Mouse (Mus musculus): Measurements from ENCODE around the gene Tph2. TPM values are rescaled to one million over a fixed set of nuclear protein-coding genes. Genes with fewer than 3 reads are reported as not detected.
A peak's percentile ranks its signal among the peaks of the same experiment; 100 is the strongest.

Gene Tph2
- polyA plus RNA-seq, 1 experiment from 2014 or later = 0.05 TPM

DNA sequence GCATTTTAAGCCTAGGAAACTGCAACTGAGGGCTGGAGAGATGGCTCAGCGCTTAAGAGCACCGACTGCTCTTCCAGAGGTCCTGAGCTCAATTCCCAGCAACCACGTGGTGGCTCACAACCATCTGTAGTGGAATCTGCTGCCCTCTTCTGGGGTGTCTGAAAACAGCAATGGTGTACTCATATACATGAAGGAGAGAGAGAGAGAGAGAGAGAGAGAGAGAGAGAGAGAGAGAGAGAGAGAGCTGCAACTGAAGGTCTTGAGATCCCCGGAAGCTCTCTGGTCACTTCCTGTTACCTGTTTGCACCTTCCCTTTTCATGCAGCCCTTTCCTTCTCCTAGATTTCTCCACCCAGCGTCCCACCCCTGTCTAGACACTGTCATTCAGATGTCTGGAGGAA is 24.5 kb downstream of the Tph2 start:
- Histone ChIP-seq H3K27me3 (ENCODE audit: control insufficient read depth, insufficient read depth, low read length) (peaks cover 5% of the 10 kb centered on the region), H3K36me3 (ENCODE audit: control insufficient read depth, insufficient read depth) (no peaks in the 10 kb centered on the region), H3K9me3 (replicated peaks; ENCODE audit: control insufficient read depth, low read length) (no peaks in the 10 kb centered on the region), H3K4me2 (ENCODE audit: low read depth, low read length) (no peak overlapping the region), H3K9ac (ENCODE audit: low read length) (no peak overlapping the region), H3K4me3 (ENCODE audit: low read length) (no peak overlapping the region), H3K27ac (ENCODE audit: low read length) (no peak overlapping the region), H3K4me1 (ENCODE audit: control insufficient read depth, insufficient read depth, low read length) (no peaks in the 10 kb centered on the region)
- WGBS = 69% methylated on average over 5 of the region's 5 CpGs
- ATAC-seq (replicated peaks; ENCODE audit: extremely low read depth, insufficient read depth, low FRiP score) = no peak

DNA sequence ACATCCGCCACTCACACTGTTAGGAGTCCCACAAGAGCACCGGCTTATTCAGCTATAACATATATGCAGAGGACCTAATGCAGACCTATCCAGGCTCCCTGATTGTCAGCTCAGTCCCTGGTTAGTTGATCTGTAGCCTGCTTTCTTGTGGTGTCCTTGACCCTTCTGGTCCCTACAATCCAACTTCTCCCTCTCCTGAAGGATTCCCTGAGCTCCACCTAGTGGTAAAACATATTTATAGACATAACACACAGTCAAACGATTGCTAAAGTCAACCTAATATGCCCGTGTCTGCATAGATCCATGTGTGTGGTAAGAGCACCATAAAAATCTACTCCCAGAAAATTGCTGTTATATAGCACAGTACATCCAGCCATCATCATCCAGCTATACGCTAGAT is 37.5 kb downstream of the Tph2 start:
- Histone ChIP-seq H3K4me2 (ENCODE audit: low read depth, low read length) (no peak overlapping the region), H3K36me3 (ENCODE audit: control insufficient read depth, insufficient read depth) (no peaks in the 10 kb centered on the region), H3K9me3 (replicated peaks; ENCODE audit: control insufficient read depth, low read length) (no peaks in the 10 kb centered on the region), H3K4me1 (ENCODE audit: control insufficient read depth, insufficient read depth, low read length) (no peaks in the 10 kb centered on the region), H3K4me3 (ENCODE audit: low read length) (no peak overlapping the region), H3K9ac (ENCODE audit: low read length) (no peak overlapping the region), H3K27me3 (ENCODE audit: control insufficient read depth, insufficient read depth, low read length) (no peaks in the 10 kb centered on the region), H3K27ac (ENCODE audit: low read length) (no peak overlapping the region)
- 72% methylated on average over 5 of the region's 5 CpGs for WGBS
- ATAC-seq (replicated peaks; ENCODE audit: extremely low read depth, insufficient read depth, low FRiP score) = no peak

DNA sequence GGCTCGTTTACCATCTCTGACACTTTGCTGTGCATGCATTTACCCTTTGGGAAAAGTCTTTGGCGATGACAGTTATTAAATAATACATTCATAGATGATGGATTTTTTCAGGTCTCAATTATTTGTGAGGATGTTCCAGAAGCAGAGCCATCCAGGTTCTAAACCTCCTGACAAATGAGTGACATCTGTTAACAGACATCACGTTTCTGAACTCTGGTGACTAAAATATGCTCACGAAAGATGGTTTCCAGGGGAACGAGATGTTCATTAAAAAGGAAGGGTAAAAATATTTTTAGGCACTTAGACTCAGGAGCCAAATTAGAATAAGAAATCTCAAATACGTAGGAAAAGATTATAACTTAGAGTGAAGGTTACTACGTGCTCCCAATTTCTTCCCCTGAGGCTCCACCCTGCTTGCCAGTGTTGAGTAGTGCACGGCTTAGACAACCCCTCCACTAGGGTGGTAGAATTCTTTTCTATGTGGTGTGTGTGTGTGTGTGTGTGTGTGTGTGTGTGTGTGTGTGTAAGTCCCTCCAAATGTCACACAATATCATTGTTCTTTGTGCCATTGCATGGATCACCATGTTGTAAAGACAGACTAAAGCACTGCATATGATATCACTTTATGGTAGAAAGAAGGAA is 38.4 kb downstream of the Tph2 start:
- no peak overlapping the region for H3K9ac ChIP-seq (ENCODE audit: low read length)
- no peak for ATAC-seq (replicated peaks; ENCODE audit: extremely low read depth, insufficient read depth, low FRiP score)
- no peaks in the 10 kb centered on the region for H3K4me1 ChIP-seq (ENCODE audit: control insufficient read depth, insufficient read depth, low read length)
- no peak overlapping the region for H3K4me2 ChIP-seq (ENCODE audit: low read depth, low read length)
- H3K27me3 ChIP-seq (ENCODE audit: control insufficient read depth, insufficient read depth, low read length) = no peaks in the 10 kb centered on the region
- H3K4me3 ChIP-seq (ENCODE audit: low read length) = no peak overlapping the region
- H3K27ac ChIP-seq (ENCODE audit: low read length) = no peak overlapping the region
- H3K36me3 ChIP-seq (ENCODE audit: control insufficient read depth, insufficient read depth) = no peaks in the 10 kb centered on the region
- WGBS = 76% methylated on average over 8 of the region's 8 CpGs
- H3K9me3 ChIP-seq (replicated peaks; ENCODE audit: control insufficient read depth, low read length) = no peaks in the 10 kb centered on the region

DNA sequence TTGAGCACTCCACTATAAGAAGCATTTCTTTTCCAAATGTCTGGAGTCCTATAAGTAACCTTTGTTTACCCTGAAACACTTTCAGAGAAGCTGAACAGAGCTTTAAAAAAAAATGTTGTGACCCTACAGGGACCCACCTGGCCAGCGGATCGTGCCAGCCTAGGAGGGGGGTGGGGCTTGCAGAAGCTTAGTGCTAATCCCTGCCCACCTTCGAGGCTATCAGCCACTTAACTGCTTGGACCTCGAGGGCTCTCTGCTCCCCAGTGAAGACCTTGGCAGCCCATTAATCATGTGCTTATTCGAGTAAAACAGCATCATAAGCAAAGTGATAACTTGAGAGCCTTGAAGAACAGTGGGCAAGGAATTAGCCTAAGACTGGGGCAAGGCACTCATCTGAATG is 40.3 kb downstream of the Tph2 start:
- WGBS = 26% methylated on average over 5 of the region's 5 CpGs
- ATAC-seq (replicated peaks; ENCODE audit: extremely low read depth, insufficient read depth, low FRiP score) = no peak

DNA sequence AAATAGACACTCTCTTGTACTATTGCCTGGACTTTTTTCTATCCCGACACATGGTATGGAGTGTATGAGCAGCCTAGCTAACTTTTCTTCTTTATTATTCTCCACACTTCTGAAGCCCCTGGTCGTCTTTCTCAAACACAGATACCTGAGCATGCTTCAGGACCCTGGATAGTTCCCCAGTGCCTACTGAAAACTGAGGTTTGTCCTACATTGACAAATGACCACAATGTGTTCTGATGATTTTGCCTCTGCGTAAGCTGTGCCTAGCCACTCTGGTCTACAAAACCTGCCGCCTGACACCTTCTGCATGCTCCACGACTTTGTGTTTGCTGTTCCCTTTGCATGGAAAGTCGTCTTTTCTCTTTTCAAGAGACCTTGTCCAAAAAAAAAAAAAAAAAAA is 41.2 kb downstream of the Tph2 start:
- Histone ChIP-seq H3K27ac (ENCODE audit: low read length) (no peak overlapping the region), H3K9me3 (replicated peaks; ENCODE audit: control insufficient read depth, low read length) (no peaks in the 10 kb centered on the region), H3K27me3 (ENCODE audit: control insufficient read depth, insufficient read depth, low read length) (no peaks in the 10 kb centered on the region), H3K9ac (ENCODE audit: low read length) (no peak overlapping the region), H3K4me3 (ENCODE audit: low read length) (no peak overlapping the region), H3K4me2 (ENCODE audit: low read depth, low read length) (no peak overlapping the region), H3K36me3 (ENCODE audit: control insufficient read depth, insufficient read depth) (no peaks in the 10 kb centered on the region), H3K4me1 (ENCODE audit: control insufficient read depth, insufficient read depth, low read length) (no peaks in the 10 kb centered on the region)
- no peak for ATAC-seq (replicated peaks; ENCODE audit: extremely low read depth, insufficient read depth, low FRiP score)
- WGBS = 40% methylated on average over 6 of the region's 6 CpGs

More for the DNA sequence above, 40.3 kb downstream of the Tph2 start:
- no peaks in the 10 kb centered on the region for H3K4me1 ChIP-seq (ENCODE audit: control insufficient read depth, insufficient read depth, low read length)
- no peaks in the 10 kb centered on the region for H3K36me3 ChIP-seq (ENCODE audit: control insufficient read depth, insufficient read depth)
- no peak overlapping the region for H3K9ac ChIP-seq (ENCODE audit: low read length)
- H3K27me3 ChIP-seq (ENCODE audit: control insufficient read depth, insufficient read depth, low read length) = no peaks in the 10 kb centered on the region
- no peaks in the 10 kb centered on the region for H3K9me3 ChIP-seq (replicated peaks; ENCODE audit: control insufficient read depth, low read length)
- no peak overlapping the region for H3K4me3 ChIP-seq (ENCODE audit: low read length)
- H3K4me2 ChIP-seq (ENCODE audit: low read depth, low read length) = no peak overlapping the region
- no peak overlapping the region for H3K27ac ChIP-seq (ENCODE audit: low read length)

DNA sequence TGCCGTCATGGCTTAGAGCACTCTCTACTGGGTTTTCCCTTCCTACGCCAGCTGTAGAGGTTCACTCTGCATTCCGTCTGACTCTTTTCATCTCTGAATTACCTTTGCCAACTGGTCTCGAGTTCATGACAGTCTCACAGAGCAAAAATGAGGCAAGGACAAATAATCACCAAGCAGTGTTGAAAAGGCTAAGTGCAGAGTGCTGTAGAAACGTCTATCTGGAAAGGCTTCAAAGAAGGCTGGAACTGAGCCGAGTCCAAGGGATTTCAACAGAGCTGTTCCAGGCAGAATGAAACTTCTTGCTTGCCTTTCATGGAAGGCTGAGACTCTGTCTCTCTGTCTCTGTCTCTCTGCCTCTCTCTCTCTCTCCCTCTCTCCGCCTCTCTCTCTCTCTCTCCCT is 47.8 kb downstream of the Tph2 start:
- H3K9ac ChIP-seq (ENCODE audit: low read length) = no peak overlapping the region
- no peaks in the 10 kb centered on the region for H3K9me3 ChIP-seq (replicated peaks; ENCODE audit: control insufficient read depth, low read length)
- H3K4me1 ChIP-seq (ENCODE audit: control insufficient read depth, insufficient read depth, low read length) = no peaks in the 10 kb centered on the region
- H3K4me3 ChIP-seq (ENCODE audit: low read length) = no peak overlapping the region
- H3K27me3 ChIP-seq (ENCODE audit: control insufficient read depth, insufficient read depth, low read length) = no peaks in the 10 kb centered on the region
- 46% methylated on average over 7 of the region's 7 CpGs for WGBS
- H3K27ac ChIP-seq (ENCODE audit: low read length) = no peak overlapping the region
- H3K36me3 ChIP-seq (ENCODE audit: control insufficient read depth, insufficient read depth) = no peaks in the 10 kb centered on the region
- H3K4me2 ChIP-seq (ENCODE audit: low read depth, low read length) = no peak overlapping the region
- peak; percentile 67 for ATAC-seq (replicated peaks; ENCODE audit: extremely low read depth, insufficient read depth, low FRiP score)

DNA sequence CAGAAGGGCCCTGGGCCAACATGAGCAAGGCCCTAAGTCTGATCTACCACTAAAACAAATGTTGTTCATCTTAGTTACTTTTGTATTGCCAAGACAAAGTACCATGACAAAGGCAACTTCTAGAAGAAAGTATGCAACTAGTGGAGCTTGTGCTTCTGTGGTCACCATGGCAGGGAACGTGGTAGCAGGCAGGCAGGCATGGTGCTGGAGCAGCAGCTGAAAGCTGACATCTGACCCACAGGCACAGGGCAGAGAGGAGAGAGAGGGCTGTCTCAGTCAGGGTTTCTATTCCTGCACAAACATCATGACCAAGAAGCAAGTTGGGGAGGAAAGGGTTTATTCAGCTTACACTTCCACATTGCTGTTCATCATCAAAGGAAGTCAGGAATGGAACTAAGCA is 56.9 kb downstream of the Tph2 start:
- Histone ChIP-seq H3K4me3 (ENCODE audit: low read length) (no peak overlapping the region), H3K27ac (ENCODE audit: low read length) (no peak overlapping the region), H3K9ac (ENCODE audit: low read length) (no peak overlapping the region), H3K36me3 (ENCODE audit: control insufficient read depth, insufficient read depth) (no peaks in the 10 kb centered on the region), H3K4me1 (ENCODE audit: control insufficient read depth, insufficient read depth, low read length) (no peaks in the 10 kb centered on the region), H3K9me3 (replicated peaks; ENCODE audit: control insufficient read depth, low read length) (no peaks in the 10 kb centered on the region), H3K4me2 (ENCODE audit: low read depth, low read length) (no peak overlapping the region), H3K27me3 (ENCODE audit: control insufficient read depth, insufficient read depth, low read length) (no peaks in the 10 kb centered on the region)
- ATAC-seq (replicated peaks; ENCODE audit: extremely low read depth, insufficient read depth, low FRiP score) = no peak
- WGBS = 48% methylated on average over 1 of the region's 1 CpGs

DNA sequence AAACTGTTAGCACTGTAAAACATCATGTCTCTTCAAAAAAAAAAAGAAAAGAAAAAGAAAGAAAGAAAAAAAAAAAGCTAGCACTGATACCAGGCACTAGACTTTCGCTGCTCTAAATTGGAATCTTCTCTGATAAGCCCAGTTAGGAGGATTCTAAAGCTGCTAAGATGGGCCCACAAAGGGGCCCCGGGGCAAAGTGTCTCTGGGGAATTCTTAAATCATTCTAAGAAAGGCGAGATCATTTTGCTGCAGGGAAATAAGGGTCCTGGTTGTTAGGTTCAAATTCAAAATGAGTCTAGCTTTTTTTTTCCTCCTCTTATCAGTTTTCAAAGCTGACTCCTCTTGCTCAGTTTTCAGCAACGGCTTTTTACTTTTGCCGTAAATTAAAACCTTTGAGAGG is 59.3 kb downstream of the Tph2 start:
- WGBS = 33% methylated on average over 5 of the region's 5 CpGs
- H3K9ac ChIP-seq (ENCODE audit: low read length) = no peak overlapping the region

DNA sequence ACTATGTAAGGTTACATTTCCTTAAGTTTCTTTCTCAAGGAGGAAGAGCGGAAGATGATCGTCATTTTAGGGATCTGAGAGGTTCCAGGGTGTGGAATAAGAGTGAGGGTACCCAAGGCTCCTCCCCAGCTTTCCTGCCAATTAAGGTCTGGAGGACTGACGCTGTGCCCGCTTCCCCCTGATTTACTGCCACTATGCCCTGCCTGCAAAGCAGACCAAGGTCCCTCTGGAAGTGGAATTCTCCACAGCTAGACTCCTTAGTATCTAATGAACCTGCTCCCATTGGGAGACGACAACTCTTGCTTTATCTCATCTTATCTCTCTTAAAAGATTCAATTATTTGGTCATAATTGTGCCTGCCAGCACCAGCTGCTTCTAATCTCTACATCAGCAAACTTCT is 59.8 kb downstream of the Tph2 start:
- no peaks in the 10 kb centered on the region for H3K36me3 ChIP-seq (ENCODE audit: control insufficient read depth, insufficient read depth)
- no peaks in the 10 kb centered on the region for H3K9me3 ChIP-seq (replicated peaks; ENCODE audit: control insufficient read depth, low read length)
- H3K27me3 ChIP-seq (ENCODE audit: control insufficient read depth, insufficient read depth, low read length) = no peaks in the 10 kb centered on the region
- H3K27ac ChIP-seq (ENCODE audit: low read length) = no peak overlapping the region
- WGBS = 63% methylated on average over 5 of the region's 5 CpGs
- H3K9ac ChIP-seq (ENCODE audit: low read length) = no peak overlapping the region
- ATAC-seq (replicated peaks; ENCODE audit: extremely low read depth, insufficient read depth, low FRiP score) = no peak
- H3K4me1 ChIP-seq (ENCODE audit: control insufficient read depth, insufficient read depth, low read length) = no peaks in the 10 kb centered on the region
- no peak overlapping the region for H3K4me2 ChIP-seq (ENCODE audit: low read depth, low read length)
- H3K4me3 ChIP-seq (ENCODE audit: low read length) = no peak overlapping the region

More for the DNA sequence above, 59.3 kb downstream of the Tph2 start:
- Histone ChIP-seq H3K4me3 (ENCODE audit: low read length) (no peak overlapping the region), H3K27me3 (ENCODE audit: control insufficient read depth, insufficient read depth, low read length) (no peaks in the 10 kb centered on the region), H3K9me3 (replicated peaks; ENCODE audit: control insufficient read depth, low read length) (no peaks in the 10 kb centered on the region), H3K27ac (ENCODE audit: low read length) (no peak overlapping the region), H3K4me1 (ENCODE audit: control insufficient read depth, insufficient read depth, low read length) (no peaks in the 10 kb centered on the region), H3K36me3 (ENCODE audit: control insufficient read depth, insufficient read depth) (no peaks in the 10 kb centered on the region), H3K4me2 (ENCODE audit: low read depth, low read length) (no peak overlapping the region)
- no peak for ATAC-seq (replicated peaks; ENCODE audit: extremely low read depth, insufficient read depth, low FRiP score)
